Mouse (Mus musculus): Measurements from ENCODE around the gene Spata7.
"Not testable (repeated sequence)": the region's sequence is repeated elsewhere in the genome, so short reads cannot be mapped to it uniquely, and the experiment has no call there.

- not testable (repeated sequence) for TF ChIP-seq CTCF (IDR thresholded peaks at IDR 0.05; ENCODE audit: low read depth, low read length); POLR2A (IDR thresholded peaks at IDR 0.05; ENCODE audit: borderline replicate concordance, low read depth, low read length)
Measured at GRCm38 (mm10) chr12:98620922-98621321, 7.0 kb upstream of the Spata7 start.
